Mouse (Mus musculus) kidney, adult 8-10 months (tissue): ENCODE measurements around the gene Gde1.
A peak's percentile ranks its signal among the peaks of the same experiment; 100 is the strongest.

ENCODE experiments used
- DNase-seq, 2 experiments: peaks; one replicate each; pipeline ENCODE4 v3.0.0; 2022

Gde1 gene

GRCm38 (mm10) chr7:118705101-118705961 is at the start of gene Gde1:
Gene Gde1 (minus strand): TSS chr7:118705778.
- peak; percentile 96 to 97 for DNase-seq

DNA sequence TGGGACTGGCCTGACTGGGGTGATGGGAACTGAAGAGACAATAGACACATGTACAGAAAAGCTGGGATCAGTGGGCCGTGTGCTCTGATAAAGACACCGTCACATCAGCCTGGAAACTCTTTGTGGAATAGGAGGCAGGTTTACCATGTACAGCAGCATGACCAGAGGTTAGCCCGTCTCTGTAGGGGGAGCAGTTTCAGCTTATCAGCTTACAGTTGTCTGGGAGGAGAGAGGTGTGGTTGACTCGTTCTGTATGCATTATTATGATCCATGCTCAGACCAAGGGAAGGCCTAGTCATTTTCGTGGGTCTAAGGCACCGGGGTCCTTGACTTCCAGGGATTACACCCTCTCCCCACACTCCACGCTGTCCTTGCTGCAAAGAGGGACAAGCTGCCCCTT is 46.0 kb upstream of the Gde1 start:
- no peak for DNase-seq

- DNase-seq: no peak
Observed at GRCm38 (mm10) chr7:118749706-118750105, 44.1 kb upstream of the Gde1 start.

- no peak for DNase-seq
Observed at GRCm38 (mm10) chr7:118747891-118748672, 42.5 kb upstream of the Gde1 start.

- DNase-seq: no peak
Observed at GRCm38 (mm10) chr7:118744766-118745165, 39.2 kb upstream of the Gde1 start.

- no peak for DNase-seq
Observed at GRCm38 (mm10) chr7:118742278-118742677, 36.7 kb upstream of the Gde1 start.

DNA sequence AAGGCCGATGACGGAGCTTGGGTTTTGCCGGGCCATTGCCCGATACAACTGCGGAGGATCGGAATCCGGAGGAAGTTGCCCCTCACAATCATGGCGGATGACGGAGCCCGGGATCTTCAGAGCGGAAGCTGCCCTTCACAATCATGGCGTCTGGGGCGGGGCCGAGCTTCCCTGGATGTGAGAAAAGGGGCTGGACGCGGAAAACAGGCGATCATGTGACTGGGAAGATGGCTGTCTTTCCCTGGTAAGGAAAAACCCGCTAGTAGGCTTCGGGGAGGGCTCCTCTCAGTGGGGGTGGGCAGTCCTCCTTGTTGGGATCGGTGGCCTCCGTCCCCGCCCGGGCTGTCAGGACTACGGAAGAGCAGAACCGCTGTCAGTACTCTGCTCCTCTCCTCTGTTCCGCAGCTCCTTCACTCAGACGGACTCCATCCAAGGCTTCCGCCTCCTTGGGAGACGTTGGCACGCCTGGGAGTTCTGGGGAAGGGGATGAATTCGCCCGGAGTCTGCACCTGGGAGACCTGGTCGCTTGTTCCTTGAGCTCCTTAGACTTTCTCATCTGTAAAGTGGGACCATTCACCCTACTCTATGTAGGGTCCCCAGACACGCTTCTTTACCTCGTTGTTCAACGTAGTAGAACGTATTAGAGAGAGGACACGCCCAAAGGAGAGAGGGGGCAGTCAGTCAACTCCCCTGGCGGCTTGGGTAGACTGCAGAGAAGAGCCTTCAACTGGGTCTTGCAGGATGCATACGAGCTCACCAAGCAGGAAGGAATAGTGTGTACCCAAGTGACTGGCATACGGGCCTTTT is 35.2 kb upstream of the Gde1 start:
- peak; percentile 95 to 97 for DNase-seq

- DNase-seq: peak; percentile 71 to 78
Observed at GRCm38 (mm10) chr7:118739975-118740531, 34.5 kb upstream of the Gde1 start, which contains the start of gene Vps35l. Gene Vps35l (plus strand): TSS chr7:118740226.

GRCm38 (mm10) chr7:118738730-118739129 is 33.2 kb upstream of the Gde1 start:
- no peak for DNase-seq

- DNase-seq: no peak
Observed at GRCm38 (mm10) chr7:118733225-118733624, 27.6 kb upstream of the Gde1 start.

DNA sequence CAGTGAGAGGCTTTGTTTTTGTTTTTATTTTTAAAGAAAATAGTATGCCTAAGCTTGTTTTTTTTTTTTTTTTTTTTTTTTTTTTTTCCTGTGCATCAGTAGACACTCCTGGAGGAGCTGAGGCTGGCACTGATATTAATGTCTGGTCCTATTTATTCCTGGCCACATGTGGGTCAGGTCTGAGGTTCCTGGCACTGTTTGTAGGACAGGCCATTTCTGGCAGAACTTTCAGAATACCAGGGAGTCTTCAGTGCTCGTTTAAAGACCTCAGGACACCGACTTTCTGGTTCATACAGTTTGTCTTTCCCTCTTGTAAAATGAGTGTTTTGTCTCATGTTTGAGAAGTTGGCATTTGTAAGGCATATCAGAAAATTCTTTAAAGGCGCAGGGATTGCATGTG is 26.2 kb upstream of the Gde1 start:
- DNase-seq: no peak

GRCm38 (mm10) chr7:118728846-118729587 is 23.4 kb upstream of the Gde1 start:
- DNase-seq: no peak

GRCm38 (mm10) chr7:118725459-118725858 is 19.9 kb upstream of the Gde1 start:
- DNase-seq: no peak

DNA sequence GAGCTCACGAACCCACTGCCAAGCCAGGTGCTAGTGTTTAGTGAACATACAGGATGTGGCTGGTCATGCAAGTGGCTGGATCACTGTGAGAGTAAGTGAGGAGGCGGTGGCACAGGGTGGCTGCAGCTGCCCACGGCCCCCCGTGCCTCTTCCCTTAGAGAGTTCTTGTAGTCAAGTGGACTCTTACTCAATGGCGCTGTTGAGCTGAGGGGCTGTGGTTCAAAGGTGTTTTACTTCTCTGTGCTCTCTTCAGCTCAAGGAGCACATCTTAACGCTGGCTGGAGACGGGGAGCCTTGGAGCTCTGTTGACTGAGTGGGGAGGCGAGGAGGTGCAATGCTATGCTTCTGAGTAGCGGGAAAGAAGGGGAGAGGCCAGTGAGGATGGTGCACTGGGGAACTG is 18.3 kb upstream of the Gde1 start:
- no peak for DNase-seq

- DNase-seq: no peak
Observed at GRCm38 (mm10) chr7:118718066-118718465, 12.5 kb upstream of the Gde1 start.

GRCm38 (mm10) chr7:118714873-118715272 is 9.3 kb upstream of the Gde1 start:
- DNase-seq: no peak

DNA sequence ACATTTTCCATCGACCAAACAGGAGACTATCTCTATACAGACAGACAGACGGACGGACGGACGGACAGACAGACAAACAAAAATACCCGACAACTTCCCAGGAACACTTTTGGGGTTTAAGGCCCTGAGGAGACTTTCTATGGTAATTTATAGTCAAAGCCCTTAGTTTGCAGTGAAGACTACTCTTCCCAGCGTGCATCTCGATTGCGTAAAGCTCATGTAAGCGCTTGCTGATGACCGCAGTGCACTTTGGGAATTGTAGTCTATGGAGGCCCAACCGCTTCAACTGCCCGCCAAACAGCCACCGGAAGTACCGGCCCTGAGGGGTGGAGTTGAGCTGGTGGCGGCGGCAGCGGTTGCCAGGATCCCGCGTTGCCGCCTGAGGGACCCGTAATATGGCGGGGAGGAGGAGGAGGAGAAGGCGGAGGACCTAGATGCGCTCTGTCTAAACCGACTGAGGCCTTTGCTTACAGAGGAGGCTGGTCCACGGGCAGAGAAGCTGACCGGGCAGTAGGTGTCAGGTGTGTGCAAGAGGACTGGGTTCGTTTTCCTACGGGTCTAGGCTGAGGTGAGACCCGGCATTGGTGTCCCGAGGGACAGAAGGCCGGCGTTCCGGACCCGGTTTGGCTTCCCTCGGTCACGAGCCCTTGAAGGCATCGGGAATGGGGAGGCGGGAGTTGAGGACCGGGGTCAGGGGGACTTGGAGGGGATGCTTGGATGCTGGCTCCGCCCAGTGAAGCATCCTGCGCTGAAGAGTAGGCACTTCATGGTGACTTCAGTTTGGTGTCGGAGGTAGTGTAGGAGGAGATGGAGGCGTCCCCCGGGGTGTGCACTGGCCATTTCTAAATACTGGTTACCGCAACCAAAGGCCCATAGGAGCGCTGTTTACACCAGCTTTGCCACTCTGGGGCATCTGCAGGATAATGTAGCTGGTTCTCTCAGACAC is 6.9 kb upstream of the Gde1 start, which contains the start of gene Ccp110:
Ccp110 (plus strand) TSS at position 325 of the 946 bp plus-strand sequence.
- DNase-seq: peak; percentile 95 to 97

- DNase-seq: no peak
Observed at GRCm38 (mm10) chr7:118710776-118711175, 5.2 kb upstream of the Gde1 start.

GRCm38 (mm10) chr7:118708002-118708401 is 2.4 kb upstream of the Gde1 start:
- DNase-seq: peak; percentile 50 to 71

DNA sequence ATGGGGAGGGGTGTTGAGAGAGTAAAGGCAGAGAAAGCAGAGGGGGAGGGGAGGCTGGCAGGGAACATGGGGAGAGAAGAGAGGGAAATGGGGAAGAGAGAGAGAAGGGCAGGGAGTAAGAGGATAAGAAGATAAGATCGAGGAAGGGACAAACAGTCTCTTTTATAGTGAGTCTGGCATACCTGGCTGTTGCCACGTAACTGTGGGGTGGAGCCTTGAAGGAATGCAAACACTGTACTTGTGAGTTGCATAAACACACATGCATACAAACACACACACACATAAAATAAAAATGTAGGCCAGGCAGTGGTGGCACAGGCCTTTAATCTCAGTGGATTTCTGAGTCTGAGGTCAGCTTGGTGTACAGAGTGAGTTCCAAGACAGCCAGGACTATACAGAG is 1.6 kb upstream of the Gde1 start:
- no peak for DNase-seq

DNA sequence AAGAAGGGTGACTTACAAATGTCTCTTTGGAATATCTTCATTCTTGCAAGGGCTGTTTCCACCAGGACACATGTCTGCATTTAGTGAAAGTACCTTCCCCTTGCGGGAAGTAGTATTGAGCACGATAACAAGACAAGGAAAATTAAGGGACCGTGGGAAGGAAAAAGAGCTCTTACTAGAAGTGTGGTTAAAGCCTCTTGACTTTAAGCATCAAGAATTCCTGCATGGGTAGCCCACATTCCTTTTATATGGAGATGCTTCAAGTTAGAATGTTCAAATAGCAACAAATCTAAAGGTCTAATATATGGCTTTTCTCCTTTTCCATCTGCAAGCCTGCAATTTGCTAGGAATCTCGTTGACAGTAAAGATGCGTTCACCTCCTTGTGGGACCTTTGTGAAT is 910 bp upstream of the Gde1 start:
- no peak for DNase-seq
